Mouse (Mus musculus) kidney, embryonic 15.5 days (tissue): ENCODE results near the gene Vmn1r195. TPM values are rescaled to one million over a fixed set of nuclear protein-coding genes. Genes with fewer than 3 reads are reported as not detected.
"Not testable (repeated sequence)": the region's sequence is repeated elsewhere in the genome, so short reads cannot be mapped to it uniquely, and the experiment has no call there.

Experiments used
- ATAC-seq: fragments of 200-750 bp; cut with Nextera tagmentation; replicated peaks from 2 replicates; pipeline ENCODE4 v1.8.0; 2017; ENCODE audit warnings: moderate TSS enrichment; ENCODE audit not compliant: low FRiP score
- H3K27ac ChIP-seq: fragments of 300-500 bp; sonication (generic); 2 replicates; pipeline ENCODE4 v1.5.1; 2015; ENCODE audit warnings: mild to moderate bottlenecking, inconsistent platforms
- H3K27me3 ChIP-seq: fragments of 300-500 bp; sonication (generic); 2 replicates; pipeline ENCODE4 v1.6.1; 2015; ENCODE audit warnings: inconsistent platforms
- H3K36me3 ChIP-seq: fragments of 300-500 bp; sonication (generic); 2 replicates; pipeline ENCODE4 v1.6.1; 2015; ENCODE audit warnings: inconsistent platforms
- H3K4me1 ChIP-seq: fragments of 300-500 bp; sonication (generic); 2 replicates; pipeline ENCODE4 v1.6.1; 2015; ENCODE audit warnings: inconsistent platforms
- H3K4me2 ChIP-seq: fragments of 300-500 bp; sonication (generic); 2 replicates; pipeline ENCODE4 v1.6.1; 2015; ENCODE audit warnings: moderate library complexity, mild to moderate bottlenecking, inconsistent platforms
- H3K4me3 ChIP-seq: fragments of 300-500 bp; sonication (generic); replicated peaks from 2 replicates; pipeline ENCODE4 v1.5.1; 2015; ENCODE audit warnings: mild to moderate bottlenecking, inconsistent platforms
- H3K9ac ChIP-seq: fragments of 300-500 bp; sonication (generic); 2 replicates; pipeline ENCODE4 v1.6.1; 2015; ENCODE audit warnings: mild to moderate bottlenecking, inconsistent platforms
- H3K9me3 ChIP-seq: fragments of 300-500 bp; sonication (generic); replicated peaks from 2 replicates; pipeline ENCODE4 v1.6.1; 2016; ENCODE audit warnings: inconsistent platforms
- WGBS: fragments of 180-500 bp; shearing (Covaris S2); methylation state at CpG from one replicate; pipeline ENCODE4 v1.1.7; 2015; ENCODE audit warnings: mixed read lengths; 5-methylcytosine and 5-hydroxymethylcytosine counted together
- polyA plus RNA-seq: library from polyadenylated mRNA; unstranded; fragments of >200 nt; fragmentation: Nextera tagmentation; extraction: Ambion mirVana; gene quantifications from 2 replicates; pipeline ENCODE4 v1.2.1, GENCODE M21; 2015

Gene Vmn1r195
- not detected in 2 replicates for polyA plus RNA-seq

- H3K4me3 ChIP-seq, H3K9me3 ChIP-seq, H3K36me3 ChIP-seq, H3K9ac ChIP-seq, H3K27me3 ChIP-seq, ATAC-seq, H3K4me2 ChIP-seq, H3K27ac ChIP-seq, H3K4me1 ChIP-seq: not testable (repeated sequence)
- WGBS = 90% methylated on average over 1 of the region's 1 CpGs
Observed at GRCm38 (mm10) chr13:22270222-22270621, at the start of gene Vmn1r195. TSS of gene Vmn1r195 (plus strand) at chr13:22270522.

DNA sequence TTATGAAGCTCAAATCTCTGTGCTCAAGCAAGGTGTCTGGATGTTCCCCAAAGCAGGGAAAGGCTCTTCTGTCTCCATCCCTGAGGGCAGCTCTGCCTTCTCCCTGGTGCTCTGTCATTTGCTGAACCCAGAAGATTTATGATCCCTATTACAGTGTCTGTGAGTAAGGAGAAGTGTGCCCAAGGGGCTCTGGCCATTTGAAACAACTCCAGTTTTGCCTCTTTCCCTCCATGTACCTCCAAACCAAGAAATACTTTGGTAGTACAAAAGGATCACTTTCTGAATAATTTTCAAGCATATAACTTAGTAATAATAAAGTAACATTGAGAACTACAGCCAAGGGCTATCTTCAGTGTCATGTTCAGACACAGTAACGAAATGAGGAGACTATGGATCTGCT lies 47.3 kb upstream of the Vmn1r195 start, which contains the start of gene Vmn1r193:
Vmn1r193 (minus strand) TSS at position 101 of the 400 bp plus-strand sequence.
- not testable (repeated sequence) for H3K4me2 ChIP-seq, H3K9ac ChIP-seq, H3K9me3 ChIP-seq, H3K27me3 ChIP-seq, H3K27ac ChIP-seq, H3K4me3 ChIP-seq, H3K36me3 ChIP-seq, H3K4me1 ChIP-seq, ATAC-seq
- WGBS = 81% methylated on average over 1 of the region's 1 CpGs

DNA sequence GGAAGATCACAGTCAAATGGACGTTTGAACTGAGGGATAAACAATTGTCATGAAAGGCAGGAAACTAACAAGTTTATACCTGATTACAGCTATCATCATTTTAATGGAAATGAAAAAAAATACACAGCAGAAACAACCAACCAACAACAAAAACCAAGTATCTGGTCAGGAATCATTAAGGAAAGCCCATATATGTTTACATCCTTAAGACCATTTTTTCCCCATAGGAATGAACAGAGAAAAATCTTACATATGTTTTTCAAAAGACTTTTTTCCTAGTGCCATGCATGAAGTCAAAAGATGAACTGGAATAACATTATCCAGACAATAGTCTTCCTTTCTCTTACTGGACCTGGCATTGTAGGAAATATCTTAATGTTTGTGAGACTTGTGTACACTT lies 26.4 kb upstream of the Vmn1r195 start, which contains the start of gene Vmn1r194:
Vmn1r194 (plus strand) TSS at position 301 of the 400 bp plus-strand sequence.
- no peak for ATAC-seq
- Histone ChIP-seq H3K9ac (no peak within 1 kb of the TSS), H3K4me1 (no peaks in the 10 kb centered on the region), H3K9me3 (no peaks in the 10 kb centered on the region), H3K36me3 (no peaks in the 10 kb centered on the region), H3K4me2 (no peak within 1 kb of the TSS), H3K4me3 (no peak within 1 kb of the TSS), H3K27me3 (no peaks in the 10 kb centered on the region), H3K27ac (no peak within 1 kb of the TSS)
- WGBS = 62% methylated on average over 1 of the region's 1 CpGs

DNA sequence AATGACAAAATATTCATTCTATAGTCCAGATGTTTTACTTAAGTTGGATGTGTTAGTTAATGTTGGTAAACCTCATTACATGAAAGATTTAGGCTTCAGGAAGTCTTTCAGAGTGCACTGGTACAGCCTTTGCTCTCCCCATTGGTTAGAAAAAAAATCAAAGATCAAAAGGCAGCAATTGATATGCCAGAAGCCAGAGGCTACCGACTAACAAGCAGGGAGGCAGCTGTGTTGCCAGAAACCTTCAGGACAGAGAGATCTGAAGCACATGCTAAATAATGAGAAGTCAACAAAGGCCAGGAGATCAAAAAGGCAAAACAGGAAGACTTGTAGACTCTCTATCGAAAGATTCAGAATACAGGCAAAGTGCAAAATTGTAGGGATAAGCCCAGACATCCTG lies 1.4 kb downstream of the Vmn1r195 start:
- Histone ChIP-seq H3K27me3 (no peaks in the 10 kb centered on the region), H3K4me1 (no peaks in the 10 kb centered on the region), H3K27ac (no peak overlapping the region), H3K4me2 (no peak overlapping the region), H3K4me3 (no peak overlapping the region), H3K9ac (no peak overlapping the region), H3K36me3 (no peaks in the 10 kb centered on the region), H3K9me3 (no peaks in the 10 kb centered on the region)
- 41% methylated on average over 2 of the region's 2 CpGs for WGBS
- ATAC-seq = no peak

- H3K4me1 ChIP-seq = no peaks in the 10 kb centered on the region
- 78% methylated on average over 2 of the region's 2 CpGs for WGBS
- no peak overlapping the region for H3K27ac ChIP-seq
- no peak overlapping the region for H3K4me3 ChIP-seq
- no peaks in the 10 kb centered on the region for H3K9me3 ChIP-seq
- H3K36me3 ChIP-seq = no peaks in the 10 kb centered on the region
- H3K4me2 ChIP-seq = no peak overlapping the region
- H3K27me3 ChIP-seq = no peaks in the 10 kb centered on the region
- no peak overlapping the region for H3K9ac ChIP-seq
- ATAC-seq = no peak
Observed at GRCm38 (mm10) chr13:22284578-22284977, 14.3 kb downstream of the Vmn1r195 start.

GRCm38 (mm10) chr13:22289620-22290019 lies 19.3 kb downstream of the Vmn1r195 start, which contains the start of gene Vmn1r196:
TSS of gene Vmn1r196 (plus strand) at chr13:22289920.
- 61% methylated on average over 2 of the region's 2 CpGs for WGBS
- no peaks in the 10 kb centered on the region for H3K4me1 ChIP-seq
- no peak within 1 kb of the TSS for H3K9ac ChIP-seq
- no peak within 1 kb of the TSS for H3K4me3 ChIP-seq
- H3K9me3 ChIP-seq = no peaks in the 10 kb centered on the region
- no peak within 1 kb of the TSS for H3K4me2 ChIP-seq
- H3K36me3 ChIP-seq = no peaks in the 10 kb centered on the region
- H3K27ac ChIP-seq = no peak within 1 kb of the TSS
- no peak for ATAC-seq
- no peaks in the 10 kb centered on the region for H3K27me3 ChIP-seq

DNA sequence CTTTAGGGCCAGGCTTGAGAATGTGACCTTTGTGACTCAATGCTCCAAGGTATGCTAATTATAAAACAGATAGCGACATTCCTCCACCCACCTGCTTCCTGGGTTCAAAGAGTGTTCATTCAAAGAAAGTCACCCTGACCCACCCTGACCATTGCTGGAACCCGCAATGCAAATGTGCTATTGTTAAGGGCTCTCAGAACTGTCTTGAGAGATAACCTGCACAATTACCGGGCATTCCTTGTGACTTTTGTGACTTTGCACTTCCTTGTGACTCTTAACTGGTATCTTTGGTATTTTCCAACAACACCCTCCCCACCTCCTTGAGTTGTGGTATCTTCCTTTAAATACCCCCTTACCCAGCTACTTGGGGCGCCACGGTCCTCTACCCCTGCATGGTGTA lies 37.8 kb downstream of the Vmn1r195 start:
- H3K4me1 ChIP-seq, H3K4me2 ChIP-seq, H3K9ac ChIP-seq, H3K27me3 ChIP-seq, H3K4me3 ChIP-seq, H3K9me3 ChIP-seq, H3K36me3 ChIP-seq, H3K27ac ChIP-seq, ATAC-seq: not testable (repeated sequence)
- 90% methylated on average over 5 of the region's 5 CpGs for WGBS

- ATAC-seq = no peak
- 72% methylated on average over 2 of the region's 2 CpGs for WGBS
Observed at GRCm38 (mm10) chr13:22315361-22315760, 45.0 kb downstream of the Vmn1r195 start.

DNA sequence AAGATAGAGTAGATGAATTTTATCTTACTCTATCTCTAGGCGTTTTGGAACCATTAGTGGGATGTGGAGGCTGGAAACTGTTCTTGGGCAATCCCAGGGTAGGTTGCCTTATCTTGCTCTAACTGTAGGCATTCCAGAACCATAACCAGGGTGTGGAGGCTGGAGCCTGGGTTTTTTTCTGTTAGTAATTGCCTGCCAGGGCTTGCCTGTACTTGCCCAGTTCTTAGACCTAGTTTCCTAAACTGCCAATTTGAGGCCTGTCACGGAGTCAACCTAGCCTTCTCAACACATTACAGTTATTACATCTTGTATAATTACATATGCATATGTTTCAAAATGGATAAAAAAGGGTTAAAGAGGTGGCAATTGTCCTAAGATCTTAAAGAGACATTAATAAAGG lies 47.0 kb downstream of the Vmn1r195 start:
- ATAC-seq = no peak
- WGBS = 80% methylated on average over 2 of the region's 2 CpGs
- no peak overlapping the region for H3K27ac ChIP-seq
- no peak overlapping the region for H3K9ac ChIP-seq
- H3K4me2 ChIP-seq = no peak overlapping the region
- no peaks in the 10 kb centered on the region for H3K9me3 ChIP-seq
- H3K27me3 ChIP-seq = no peaks in the 10 kb centered on the region
- no peaks in the 10 kb centered on the region for H3K36me3 ChIP-seq
- no peak overlapping the region for H3K4me3 ChIP-seq
- H3K4me1 ChIP-seq = no peaks in the 10 kb centered on the region

More at GRCm38 (mm10) chr13:22315361-22315760, 45.0 kb downstream of the Vmn1r195 start:
- Histone ChIP-seq H3K9ac (no peak overlapping the region), H3K9me3 (no peaks in the 10 kb centered on the region), H3K36me3 (no peaks in the 10 kb centered on the region), H3K4me3 (no peak overlapping the region), H3K4me1 (no peaks in the 10 kb centered on the region), H3K4me2 (no peak overlapping the region), H3K27ac (no peak overlapping the region), H3K27me3 (no peaks in the 10 kb centered on the region)

GRCm38 (mm10) chr13:22320091-22320490 lies 49.8 kb downstream of the Vmn1r195 start:
- Histone ChIP-seq H3K9ac (no peak overlapping the region), H3K9me3 (no peaks in the 10 kb centered on the region), H3K4me2 (no peak overlapping the region), H3K36me3 (no peaks in the 10 kb centered on the region), H3K27ac (no peak overlapping the region), H3K4me3 (no peak overlapping the region), H3K27me3 (no peaks in the 10 kb centered on the region), H3K4me1 (no peaks in the 10 kb centered on the region)
- ATAC-seq = no peak

GRCm38 (mm10) chr13:22324289-22324688 lies 54.0 kb downstream of the Vmn1r195 start, which contains the start of gene Vmn1r197:
TSS of gene Vmn1r197 (plus strand) at chr13:22324589.
- Histone ChIP-seq H3K36me3 (no peaks in the 10 kb centered on the region), H3K4me1 (no peaks in the 10 kb centered on the region), H3K27me3 (no peaks in the 10 kb centered on the region), H3K9me3 (no peaks in the 10 kb centered on the region), H3K4me2 (no peak within 1 kb of the TSS), H3K9ac (no peak within 1 kb of the TSS), H3K4me3 (no peak within 1 kb of the TSS), H3K27ac (no peak within 1 kb of the TSS)
- no peak for ATAC-seq
